Mouse (Mus musculus) lung, postnatal 10 days (tissue): Measurements from ENCODE around the gene Bcas3.

Experiments used
- DNase-seq: peaks from one replicate; pipeline ENCODE4 v3.0.0; 2021

Gene Bcas3

GRCm38 (mm10) chr11:85811676-85812075 is 458.7 kb downstream of the Bcas3 start:
- DNase-seq = no peak

DNA sequence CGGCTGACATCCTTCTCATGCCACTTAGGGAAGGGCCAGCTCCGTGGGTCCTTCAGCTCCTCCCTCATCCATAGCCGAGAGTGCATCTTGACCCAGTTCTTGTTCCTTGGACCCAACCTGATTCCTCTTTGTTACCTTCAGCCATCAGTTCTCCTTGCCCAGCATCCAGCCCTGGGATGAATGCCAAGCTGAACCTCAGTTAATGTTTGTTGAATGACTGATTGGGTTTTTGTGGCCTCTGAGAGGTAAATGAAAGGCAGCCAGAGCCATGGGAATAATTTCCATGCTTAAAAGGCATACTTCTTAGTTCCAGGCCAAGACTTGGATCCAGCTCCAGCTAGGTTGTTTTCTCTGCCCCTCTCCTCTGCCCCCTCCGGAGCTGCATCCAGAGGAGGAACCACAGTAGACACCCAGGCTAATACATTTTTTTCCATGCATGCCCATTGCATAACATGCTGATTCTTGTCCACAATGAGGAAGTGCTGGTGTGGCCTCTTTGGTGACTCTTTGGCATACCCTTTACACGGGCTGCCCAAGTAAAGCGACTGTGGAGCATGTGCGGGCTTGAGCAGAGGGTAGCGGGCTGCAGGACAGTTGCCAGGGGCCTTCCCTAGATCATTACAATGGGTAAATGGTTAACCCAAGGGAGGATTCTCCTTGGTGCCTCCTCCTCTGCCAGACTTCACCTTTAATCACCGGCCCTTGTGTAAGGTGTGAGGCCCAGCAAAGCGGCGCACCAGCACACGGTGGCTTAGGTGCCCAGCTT is 459.4 kb downstream of the Bcas3 start:
- no peak for DNase-seq

GRCm38 (mm10) chr11:85814678-85815077 is 461.7 kb downstream of the Bcas3 start:
- no peak for DNase-seq

- DNase-seq = no peak
Measured at GRCm38 (mm10) chr11:85816471-85816870, 463.5 kb downstream of the Bcas3 start.

DNA sequence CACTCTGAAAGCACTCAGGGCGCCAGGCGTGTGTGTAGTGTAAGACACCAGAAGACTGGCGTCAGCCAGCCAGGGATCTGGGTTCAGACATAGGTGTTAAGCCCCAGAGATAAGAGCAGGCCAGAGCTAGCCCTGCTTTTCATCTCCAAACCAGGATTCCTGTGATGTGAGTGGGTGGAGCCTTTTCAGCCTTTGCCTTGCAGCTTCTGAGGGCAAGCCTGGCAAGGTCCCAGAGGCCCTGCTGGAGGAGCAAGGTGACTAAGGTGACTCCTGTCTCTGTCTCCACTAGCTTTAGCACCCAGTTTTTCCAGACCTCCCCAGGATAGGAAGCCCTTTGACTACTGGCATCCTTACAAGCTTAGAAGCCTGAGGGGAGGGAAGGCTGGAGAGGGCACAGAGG is 465.4 kb downstream of the Bcas3 start:
- DNase-seq = no peak

DNA sequence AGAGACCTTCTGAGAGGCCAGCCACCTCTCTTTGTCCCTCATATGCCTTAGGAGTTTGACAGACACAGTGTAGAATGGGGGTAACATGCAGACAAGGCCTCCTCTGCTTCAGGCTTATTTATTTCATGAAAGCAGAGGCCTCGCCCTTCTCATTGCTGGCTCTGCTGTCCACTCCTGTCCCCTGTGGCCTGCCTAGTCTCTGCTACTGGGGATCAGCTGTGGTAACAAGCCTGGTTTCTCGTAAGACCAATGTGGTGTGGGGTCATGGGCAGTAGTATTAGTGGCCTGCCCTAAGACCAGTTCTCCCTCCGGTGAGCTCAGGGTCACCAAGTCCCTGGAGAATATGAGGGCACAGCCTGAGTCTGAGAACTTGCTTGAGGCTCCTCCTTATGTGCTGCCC is 468.0 kb downstream of the Bcas3 start:
- no peak for DNase-seq

DNA sequence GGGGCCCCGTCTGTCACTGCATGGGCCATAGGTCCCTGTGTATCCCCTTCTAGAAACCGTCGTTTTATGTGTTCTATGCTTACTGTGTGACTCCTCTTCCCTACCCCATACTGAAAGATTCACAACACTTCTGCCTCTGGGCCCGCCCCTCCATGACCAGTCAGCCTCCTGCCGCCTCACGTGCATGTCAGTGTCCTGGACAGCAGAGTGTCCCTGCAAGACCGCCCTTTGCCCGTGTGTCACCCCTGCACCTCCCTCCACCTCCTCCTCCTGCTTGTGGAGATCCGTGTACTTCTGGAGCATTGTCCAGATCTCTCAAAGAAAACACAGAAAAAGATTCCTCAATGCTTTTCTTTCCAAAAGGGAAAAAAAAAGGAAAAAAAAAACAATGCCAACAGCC is 468.7 kb downstream of the Bcas3 start:
- no peak for DNase-seq

DNA sequence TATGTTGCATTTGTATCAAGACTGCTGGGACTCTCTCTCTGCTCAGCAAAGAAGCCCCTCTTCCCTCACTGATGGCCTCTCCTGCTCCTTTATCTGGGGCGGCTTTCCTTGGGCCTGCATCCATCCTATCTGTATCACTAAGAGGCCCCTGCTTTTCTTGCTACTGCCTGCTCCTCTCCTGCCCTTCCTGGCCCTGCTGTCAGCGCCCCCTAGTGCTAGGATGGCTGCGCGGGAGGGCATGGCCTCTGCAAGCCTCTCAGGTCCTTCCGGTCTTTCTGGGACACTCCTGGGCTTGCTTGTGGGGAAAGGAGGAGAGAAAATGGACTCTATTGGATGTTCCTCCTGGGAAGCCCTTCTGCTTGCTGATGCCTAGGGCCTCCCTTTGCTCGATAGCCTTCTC is 470.2 kb downstream of the Bcas3 start:
- DNase-seq = peak; percentile 96

DNA sequence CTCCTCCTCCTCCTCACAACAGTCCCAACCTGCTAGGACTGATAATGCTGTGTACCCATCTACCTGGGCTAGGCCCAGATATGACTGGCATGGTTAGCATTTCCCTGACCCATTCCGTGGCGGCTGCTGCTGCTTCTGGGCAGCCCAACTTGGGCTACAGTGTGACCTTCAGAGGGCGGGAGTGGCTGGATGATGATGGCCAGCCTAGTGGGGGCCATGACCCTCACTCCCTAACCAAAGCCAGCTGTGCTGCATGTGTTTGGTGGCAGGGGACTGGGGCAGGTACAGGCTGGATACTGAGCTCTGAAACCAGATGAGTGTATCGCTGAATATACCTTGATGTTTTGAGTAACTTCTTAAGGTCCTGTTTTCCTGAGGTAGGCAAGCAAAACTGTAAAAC is 470.8 kb downstream of the Bcas3 start:
- no peak for DNase-seq

DNA sequence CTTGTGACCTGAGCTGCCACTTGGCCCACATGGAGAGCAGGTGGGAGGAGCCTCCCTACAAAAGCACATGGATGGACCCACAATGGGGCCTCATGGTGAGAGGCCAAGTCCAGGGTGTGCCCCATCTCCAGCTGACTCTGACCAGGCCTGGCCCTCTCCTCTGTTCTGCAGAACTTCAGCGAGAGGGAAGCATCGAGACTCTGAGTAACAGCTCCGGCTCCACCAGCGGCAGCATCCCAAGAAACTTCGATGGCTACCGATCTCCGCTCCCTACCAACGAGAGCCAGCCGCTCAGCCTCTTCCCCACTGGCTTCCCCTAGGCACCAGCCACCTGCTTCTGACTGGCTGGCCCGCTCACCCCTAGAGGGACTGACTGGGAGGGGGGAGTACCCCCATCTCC is 472.1 kb downstream of the Bcas3 start:
- no peak for DNase-seq

DNA sequence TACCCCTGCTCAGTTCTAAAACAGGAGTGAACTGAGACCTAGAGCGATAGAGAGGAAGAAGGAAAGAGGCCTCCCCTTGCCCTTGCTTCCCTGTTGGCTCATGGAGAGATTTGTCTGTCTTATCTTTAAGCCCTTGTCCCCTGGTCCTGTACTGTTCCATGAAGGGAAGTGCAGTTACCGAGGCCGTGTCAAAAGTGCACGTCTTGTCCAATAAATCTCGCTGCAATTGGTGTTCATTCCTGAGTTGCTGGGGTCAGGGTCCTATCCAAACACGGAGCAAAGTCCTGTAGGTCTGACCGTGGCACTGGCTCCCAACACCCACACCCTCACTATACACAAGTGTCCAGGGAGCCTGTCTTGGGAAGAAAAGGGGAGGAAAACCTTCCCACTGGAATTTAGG is 472.9 kb downstream of the Bcas3 start:
- DNase-seq = no peak

GRCm38 (mm10) chr11:85827342-85827741 is 474.4 kb downstream of the Bcas3 start:
- DNase-seq = peak; percentile 28

GRCm38 (mm10) chr11:85828691-85829519 is 475.9 kb downstream of the Bcas3 start:
- DNase-seq = peak; percentile 45

DNA sequence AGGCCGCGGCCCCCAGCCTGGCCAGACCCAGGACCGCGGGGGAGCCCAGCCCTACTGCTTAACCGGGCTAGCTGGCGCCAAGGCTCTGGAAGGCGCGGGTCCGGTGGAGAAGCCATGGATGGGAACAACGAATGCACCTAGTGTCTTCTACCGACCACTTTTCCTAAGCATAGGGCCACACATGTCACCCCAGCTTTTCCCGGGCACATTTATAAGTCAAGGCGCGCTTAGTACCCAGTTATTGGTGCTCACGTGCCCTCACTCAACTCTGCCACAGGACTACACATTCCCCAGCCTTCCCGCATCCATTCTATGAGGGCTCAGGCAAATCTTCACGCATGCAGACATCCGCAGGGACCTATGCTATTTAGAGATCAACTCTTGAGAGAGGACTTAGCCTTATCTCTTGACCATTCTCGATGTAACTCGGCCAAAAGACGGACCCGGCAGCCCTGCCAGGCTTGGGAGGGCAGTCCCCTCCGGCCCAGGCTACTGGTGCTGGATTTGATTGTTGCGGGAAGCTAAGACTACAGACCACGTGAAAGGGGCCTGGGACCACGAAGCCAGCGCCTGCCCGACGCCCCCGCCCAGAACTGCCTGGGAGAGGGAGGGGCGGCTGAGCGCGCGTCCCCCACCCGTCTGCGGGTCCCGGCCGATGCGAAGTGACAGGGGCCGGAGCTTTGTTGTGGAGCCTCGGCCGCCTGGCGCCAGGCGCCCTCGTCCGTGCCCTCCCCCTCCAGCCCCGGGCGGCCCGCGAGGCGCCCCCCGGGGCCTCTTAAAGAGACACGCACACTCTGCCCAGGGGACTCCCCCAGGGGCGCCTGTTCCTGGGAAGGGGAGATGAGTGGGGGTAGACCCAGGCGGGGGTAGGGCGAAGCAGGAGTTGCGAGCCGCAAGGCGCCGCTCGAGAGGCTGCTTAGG is 476.8 kb downstream of the Bcas3 start:
- peak; percentile 73 for DNase-seq

- peak; percentile 73 for DNase-seq
Measured at GRCm38 (mm10) chr11:85830901-85831341, 478.0 kb downstream of the Bcas3 start.

DNA sequence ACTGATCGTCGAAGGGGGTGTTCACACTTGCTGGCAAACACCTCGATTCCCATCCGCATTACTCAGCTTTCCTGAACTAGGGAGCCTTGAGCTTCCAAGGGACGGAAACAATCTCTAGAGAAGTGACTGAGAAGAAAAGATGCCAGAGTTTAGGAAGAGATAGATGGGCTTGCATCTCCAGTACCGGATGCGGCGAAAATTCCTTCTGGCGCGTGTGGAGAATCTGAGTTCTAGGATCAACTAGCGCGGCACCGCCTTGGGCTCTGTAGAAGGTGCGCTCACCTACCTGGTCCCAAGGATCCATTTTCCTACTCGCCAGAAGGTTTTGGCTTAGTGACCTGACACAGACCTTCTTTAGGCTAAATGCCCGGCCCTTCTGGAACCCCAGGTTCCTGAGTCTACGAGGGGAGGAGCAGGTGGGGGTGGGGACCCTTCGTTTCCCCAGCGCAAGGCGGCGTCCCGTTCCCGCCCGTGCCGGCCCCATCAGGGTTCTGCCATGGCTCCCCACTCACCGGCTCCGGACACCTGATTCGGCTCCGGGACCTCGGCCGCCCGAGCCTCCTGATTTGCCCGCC is 478.8 kb downstream of the Bcas3 start:
- DNase-seq = peak; percentile 66

DNA sequence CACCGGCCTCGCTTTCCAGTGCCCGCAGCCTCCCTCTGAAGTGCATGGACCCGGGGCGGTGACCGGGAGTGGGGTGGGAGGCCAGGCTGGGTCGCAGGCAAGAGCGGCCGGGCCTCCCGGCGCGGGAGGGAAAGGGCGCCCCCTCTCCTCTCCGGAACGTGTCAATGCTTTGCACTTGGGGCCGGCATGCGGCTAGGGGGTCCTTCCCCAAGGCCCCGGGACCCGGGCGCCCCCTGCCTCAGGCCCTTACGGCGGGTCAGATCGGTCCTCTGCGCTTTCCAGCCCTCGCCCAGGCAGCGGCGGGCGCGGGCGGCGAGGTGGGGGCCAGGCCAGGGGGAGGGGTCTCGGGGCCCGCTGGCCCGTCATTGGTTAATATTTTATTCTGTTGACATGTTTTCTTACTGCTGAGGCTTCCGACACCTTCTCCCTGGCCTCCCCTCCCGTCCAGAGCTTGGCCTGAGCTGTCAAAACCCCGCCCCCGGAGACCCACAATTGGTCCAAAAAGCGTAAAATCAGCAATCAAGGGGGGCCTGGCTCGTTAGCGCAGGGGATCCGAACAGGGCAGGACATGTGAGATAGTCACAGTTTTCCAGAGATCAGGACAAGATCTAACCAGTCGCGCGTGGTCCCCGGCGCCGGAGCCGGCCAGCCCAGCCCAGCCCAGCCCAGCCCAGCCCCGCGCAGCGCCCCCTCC is 479.4 kb downstream of the Bcas3 start, which contains the start of gene Tbx2:
Gene Tbx2 (plus strand): TSS at position 321 of the 694 bp plus-strand sequence.
- DNase-seq = peak; percentile 97

DNA sequence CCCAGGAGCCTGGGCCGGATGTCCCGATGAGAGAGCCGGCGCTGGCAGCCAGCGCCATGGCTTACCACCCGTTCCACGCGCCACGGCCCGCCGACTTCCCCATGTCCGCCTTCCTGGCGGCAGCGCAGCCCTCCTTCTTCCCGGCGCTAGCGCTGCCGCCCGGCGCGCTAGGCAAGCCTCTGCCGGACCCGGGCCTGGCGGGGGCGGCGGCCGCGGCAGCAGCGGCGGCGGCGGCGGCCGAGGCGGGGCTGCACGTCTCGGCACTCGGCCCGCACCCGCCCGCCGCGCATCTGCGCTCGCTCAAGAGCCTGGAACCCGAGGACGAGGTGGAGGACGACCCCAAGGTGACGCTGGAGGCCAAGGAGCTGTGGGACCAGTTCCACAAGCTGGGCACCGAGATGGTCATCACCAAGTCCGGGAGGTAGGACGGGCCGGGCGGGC is 480.1 kb downstream of the Bcas3 start:
- DNase-seq = peak; percentile 64

- peak; percentile 32 for DNase-seq
Measured at GRCm38 (mm10) chr11:85833761-85834385, 480.9 kb downstream of the Bcas3 start.

- peak; percentile 51 for DNase-seq
Measured at GRCm38 (mm10) chr11:85834386-85834931, 481.5 kb downstream of the Bcas3 start.
